22 mouse cellular contexts compared by ENCODE assay signal in genomic region chr15:31279120-31279519, GRCm38 (mm10). TPM values are rescaled to one million over a fixed set of nuclear protein-coding genes. Genes with fewer than 3 reads are reported as not detected.
DNase-seq lines count a peak whose midpoint lies in the region; ATAC-seq lines count a peak whose summit lies in the region.
"Had no signal": no experiment of that assay in that cellular context is flagged by ENCODE, and none has a peak within 500 bp of the region (broad histone marks: within the 10 kb centered on the region; RNA-seq: fewer than 3 reads in every experiment).

No protein-coding gene starts in this region.

- H3K36me3 ChIP-seq in forebrain, embryonic 11.5 days (ENCODE audit: control insufficient read depth, insufficient read depth, low read length), result no peaks in the 10 kb centered on the region
- H3K36me3 ChIP-seq: forebrain, embryonic 12.5 days; hindbrain, embryonic 12.5 days; midbrain, embryonic 13.5 days; neural tube, embryonic 13.5 days had no signal

- no peaks in the 10 kb centered on the region for H3K4me1 ChIP-seq in forebrain, embryonic 11.5 days (replicated peaks; ENCODE audit: control insufficient read depth, insufficient read depth, low read length)
- H3K4me1 ChIP-seq: forebrain, embryonic 12.5 days; hindbrain, embryonic 12.5 days had no signal

- H3K9me3 ChIP-seq in forebrain, embryonic 11.5 days (ENCODE audit: control insufficient read depth, low read length), result no peaks in the 10 kb centered on the region
- H3K9me3 ChIP-seq: forebrain, embryonic 12.5 days; hindbrain, embryonic 12.5 days; liver, embryonic 13.5 days; megakaryocyte, embryonic 14.5 days; midbrain, embryonic 13.5 days; neural tube, embryonic 13.5 days had no signal

- H3K4me3 ChIP-seq in forebrain, embryonic 11.5 days (ENCODE audit: low read depth, low read length), result no peak overlapping the region
- H3K4me3 ChIP-seq: erythroblast, embryonic 14.5 days; forebrain, embryonic 12.5 days; hindbrain, embryonic 12.5 days; liver, embryonic 13.5 days; megakaryocyte, embryonic 14.5 days; midbrain, embryonic 13.5 days; neural tube, embryonic 13.5 days had no signal

- peak; percentile 77 for DNase-seq in kidney, adult 11 months
- no peak for DNase-seq in kidney, adult 18-20 months
- peak; percentile 83 for DNase-seq in kidney, adult 9 months
- DNase-seq in kidney, postnatal 10 days, result peak; percentile 35
- DNase-seq in layer of hippocampus, adult 9-11 months, result no peak
- DNase-seq in adrenal gland, adult 8-10 months, result no peak
- no peak for DNase-seq in forebrain, embryonic 11.5 days (ENCODE audit: low spot score)
- DNase-seq: cerebellum, adult 2 months; cerebellum, postnatal 14 days; gastrocnemius, postnatal 10 days; heart, postnatal 36 days; liver, embryonic 13.5 days; lung, adult 18-20 months; lung, postnatal 4 days had no signal

- no peak for ATAC-seq in forebrain, embryonic 11.5 days (replicated peaks; ENCODE audit: low FRiP score)
- ATAC-seq: lung, postnatal 0 days; midbrain, embryonic 13.5 days had no signal

- no peak overlapping the region for H3K4me2 ChIP-seq in forebrain, embryonic 11.5 days (ENCODE audit: low read depth, low read length, severe bottlenecking)
- H3K4me2 ChIP-seq: forebrain, embryonic 12.5 days; heart, embryonic 11.5 days; hindbrain, embryonic 12.5 days; liver, embryonic 13.5 days; midbrain, embryonic 13.5 days; neural tube, embryonic 13.5 days had no signal

- 85% methylated on average over 2 of the region's 2 CpGs for WGBS in forebrain, embryonic 11.5 days

- no peaks in the 10 kb centered on the region for H3K27me3 ChIP-seq in forebrain, embryonic 11.5 days (ENCODE audit: control insufficient read depth, insufficient read depth, low read length)
- H3K27me3 ChIP-seq: forebrain, embryonic 12.5 days; hindbrain, embryonic 12.5 days; liver, embryonic 13.5 days; midbrain, embryonic 13.5 days; neural tube, embryonic 13.5 days had no signal

- H3K9ac ChIP-seq in forebrain, embryonic 11.5 days (ENCODE audit: low read length), result no peak overlapping the region
- H3K9ac ChIP-seq: forebrain, embryonic 12.5 days; hindbrain, embryonic 12.5 days; liver, embryonic 13.5 days; midbrain, embryonic 13.5 days; neural tube, embryonic 13.5 days had no signal

- H3K27ac ChIP-seq in forebrain, embryonic 11.5 days (ENCODE audit: low read depth, low read length), result no peak overlapping the region
- H3K27ac ChIP-seq: forebrain, embryonic 12.5 days; hindbrain, embryonic 12.5 days; liver, embryonic 13.5 days; midbrain, embryonic 13.5 days; neural tube, embryonic 13.5 days had no signal

RNA-seq across cellular contexts. Expression of gene Dap, which starts 55.0 kb away (rescaled TPM):
- 100 to 1,000 TPM in 2 of 4 experiments, 10 to 100 TPM in 2; 92.0 to 108 (median 97.8) TPM for total RNA-seq in adrenal gland, adult 8-10 months (2022)
- polyA plus RNA-seq in forebrain, embryonic 11.5 days (2014; fragmentation: Nextera tagmentation; extraction: Ambion mirVana), result 39.3 and 39.9 TPM in 2 replicates

Comparison
In these comparisons a context has a peak if more than half of its experiments do, and no peak if none do; other contexts are left out.
1. DNase-seq: peak in kidney, adult 11 months (single experiment), kidney, adult 9 months (single experiment) and kidney, postnatal 10 days (single experiment); none in kidney, adult 18-20 months (single experiment), layer of hippocampus, adult 9-11 months (single experiment), adrenal gland, adult 8-10 months (single experiment) and forebrain, embryonic 11.5 days (single experiment).